Comparison of ENCODE assay signal across 23 mouse cellular contexts in the genomic region with DNA sequence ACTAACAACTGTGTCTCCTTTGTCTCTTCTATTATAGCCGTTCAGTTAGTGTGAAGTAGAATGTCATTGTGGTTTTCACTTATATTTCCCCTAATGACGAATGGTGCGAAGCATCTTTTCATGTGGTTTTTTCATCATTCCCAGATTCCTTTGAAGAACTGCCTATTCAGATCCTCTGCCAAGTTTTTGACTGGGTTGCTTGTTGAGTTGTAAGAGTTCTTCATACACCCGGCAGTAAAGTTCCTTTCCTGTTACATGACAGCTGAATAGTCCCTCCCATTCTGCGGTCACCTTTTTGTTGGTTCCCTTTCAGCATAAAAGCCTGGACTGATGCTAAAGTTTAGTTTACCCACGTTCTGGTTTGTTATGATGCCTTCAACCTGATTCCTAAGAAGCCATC.
"Had no signal": no experiment of that assay in that cellular context is flagged by ENCODE, and none has a peak within 500 bp of the region (broad histone marks: within the 10 kb centered on the region; RNA-seq: fewer than 3 reads in every experiment).

No protein-coding gene starts in this region.

- ATAC-seq: hindbrain, postnatal 0 days; intestine, embryonic 16.5 days; liver, embryonic 12.5 days had no signal

- H3K27ac ChIP-seq: heart, adult 2 months; heart, embryonic 13.5 days; heart, embryonic 15.5 days; hindbrain, embryonic 13.5 days; hindbrain, embryonic 15.5 days; hindbrain, postnatal 0 days; limb, embryonic 13.5 days; limb, embryonic 15.5 days; liver, embryonic 12.5 days had no signal

- H3K4me2 ChIP-seq: heart, embryonic 11.5 days; heart, embryonic 13.5 days; heart, embryonic 15.5 days; hindbrain, embryonic 13.5 days; hindbrain, embryonic 15.5 days; limb, embryonic 13.5 days; limb, embryonic 15.5 days; liver, embryonic 12.5 days had no signal

- H3K4me3 ChIP-seq: heart, adult 2 months; heart, embryonic 13.5 days; heart, embryonic 15.5 days; hindbrain, embryonic 13.5 days; hindbrain, embryonic 15.5 days; limb, embryonic 13.5 days; limb, embryonic 15.5 days; liver, embryonic 12.5 days had no signal

- H3K4me1 ChIP-seq: heart, embryonic 13.5 days; heart, embryonic 15.5 days; hindbrain, embryonic 13.5 days; hindbrain, embryonic 15.5 days; limb, embryonic 13.5 days; limb, embryonic 15.5 days; liver, embryonic 12.5 days had no signal

- H3K9ac ChIP-seq: heart, embryonic 13.5 days; heart, embryonic 15.5 days; hindbrain, embryonic 13.5 days; hindbrain, embryonic 15.5 days; limb, embryonic 13.5 days; limb, embryonic 15.5 days; liver, embryonic 12.5 days had no signal

- DNase-seq: gastrocnemius, postnatal 14 days; gastrocnemius, postnatal 36 days; heart, adult 11 months; heart, adult 2 months; heart, postnatal 14 days; heart, postnatal 36 days; kidney, adult 11 months; kidney, adult 8-10 months; kidney, postnatal 14 days; kidney, postnatal 36 days; layer of hippocampus, adult 9-11 months; layer of hippocampus, postnatal 36 days; left cerebral cortex, postnatal 4 days had no signal

- H3K9me3 ChIP-seq: heart, embryonic 13.5 days; heart, embryonic 15.5 days; hindbrain, embryonic 13.5 days; hindbrain, embryonic 15.5 days; limb, embryonic 13.5 days; limb, embryonic 15.5 days; liver, embryonic 12.5 days had no signal

- H3K27me3 ChIP-seq: heart, embryonic 13.5 days; heart, embryonic 15.5 days; hindbrain, embryonic 13.5 days; hindbrain, embryonic 15.5 days; limb, embryonic 13.5 days; limb, embryonic 15.5 days; liver, embryonic 12.5 days had no signal

- H3K36me3 ChIP-seq: heart, embryonic 13.5 days; heart, embryonic 15.5 days; hindbrain, embryonic 13.5 days; hindbrain, embryonic 15.5 days; limb, embryonic 13.5 days; limb, embryonic 15.5 days; liver, embryonic 12.5 days had no signal
